Mouse (Mus musculus) frontal cortex, adult (tissue): Measurements from ENCODE around the gene Ercc2.

Experiments
- ATAC-seq: cut with Nextera tagmentation; 2 replicates; pipeline ENCODE4 v1.9.2; 2017; ENCODE audit warnings: mild to moderate bottlenecking, moderate library complexity, mixed read lengths; ENCODE audit not compliant: low TSS enrichment

Ercc2 gene

GRCm38 (mm10) chr7:19359892-19360641, 21.7 kb upstream of the Ercc2 start:
- ATAC-seq: peak; percentile 28

- ATAC-seq: peak; percentile 72
Observed at GRCm38 (mm10) chr7:19360944-19361343, 20.9 kb upstream of the Ercc2 start.

GRCm38 (mm10) chr7:19361720-19362119, 20.1 kb upstream of the Ercc2 start:
- no peak for ATAC-seq

- ATAC-seq: no peak
Observed at GRCm38 (mm10) chr7:19362276-19362675, 19.5 kb upstream of the Ercc2 start.

GRCm38 (mm10) chr7:19363881-19364280, 17.9 kb upstream of the Ercc2 start:
- ATAC-seq: no peak

GRCm38 (mm10) chr7:19365376-19365775, 16.4 kb upstream of the Ercc2 start:
- no peak for ATAC-seq

GRCm38 (mm10) chr7:19368380-19368779, 13.4 kb upstream of the Ercc2 start:
- no peak for ATAC-seq

GRCm38 (mm10) chr7:19369823-19370425, 11.9 kb upstream of the Ercc2 start:
- peak; percentile 81 for ATAC-seq

GRCm38 (mm10) chr7:19373367-19373766, 8.4 kb upstream of the Ercc2 start:
- no peak for ATAC-seq

GRCm38 (mm10) chr7:19375368-19375767, 6.4 kb upstream of the Ercc2 start:
- ATAC-seq: no peak

- no peak for ATAC-seq
Observed at GRCm38 (mm10) chr7:19376019-19376418, 5.8 kb upstream of the Ercc2 start.

- no peak for ATAC-seq
Observed at GRCm38 (mm10) chr7:19378049-19378448, 3.8 kb upstream of the Ercc2 start.

GRCm38 (mm10) chr7:19382166-19382541, 344 bp downstream of the Ercc2 start:
- ATAC-seq: peak; percentile 51; the same call in 1 of the 2 replicates

GRCm38 (mm10) chr7:19383708-19384107, 1.9 kb downstream of the Ercc2 start:
- no peak for ATAC-seq

GRCm38 (mm10) chr7:19388699-19389413, 7.0 kb downstream of the Ercc2 start:
- 0 out of 2 replicates have a peak, but pooled peaks have one; percentile 39 for ATAC-seq

- ATAC-seq: no peak
Observed at GRCm38 (mm10) chr7:19394484-19394883, 12.7 kb downstream of the Ercc2 start.

GRCm38 (mm10) chr7:19399496-19400280, 17.9 kb downstream of the Ercc2 start:
- ATAC-seq: no peak

- no peak for ATAC-seq
Observed at GRCm38 (mm10) chr7:19400946-19401345, 19.1 kb downstream of the Ercc2 start.

- ATAC-seq: peak; percentile 54; the same call in 1 of the 2 replicates
Observed at GRCm38 (mm10) chr7:19402535-19403112, 20.8 kb downstream of the Ercc2 start.

- no peak for ATAC-seq
Observed at GRCm38 (mm10) chr7:19403731-19404296, 22.0 kb downstream of the Ercc2 start, which contains the start of gene Klc3. Gene Klc3 (minus strand): TSS chr7:19404104.

- ATAC-seq: no peak
Observed at GRCm38 (mm10) chr7:19404476-19404875, 22.7 kb downstream of the Ercc2 start, which contains the start of gene Ckm. Gene Ckm (plus strand): TSS chr7:19404776.
